Mouse (Mus musculus) gastrocnemius, postnatal 4 days (tissue): ENCODE results near the gene Dact3. TPM values are rescaled to one million over a fixed set of nuclear protein-coding genes. Genes with fewer than 3 reads are reported as not detected.

Source experiments
- DNase-seq, 2 experiments: peaks; one replicate each; pipeline ENCODE4 v3.0.0; 2021 to 2022; ENCODE audit warnings: low spot score in 2 of 2, mixed read lengths in 2 of 2
- total RNA-seq, 2 experiments: library from RNA; stranded (reverse); gene quantifications; 2 replicates each; pipeline ENCODE4 v1.2.3; 2021

Gene Dact3
- total RNA-seq, 2 experiments from 2014 or later = 17.8 to 19.0 TPM

GRCm38 (mm10) chr7:16891641-16892351 is 16.7 kb downstream of the Dact3 start, which contains the start of gene Gng8:
Gng8 (plus strand) TSS chr7:16891786.
- DNase-seq = peak; percentile 80 to 88

- DNase-seq = no peak
Measured at GRCm38 (mm10) chr7:16892352-16892730, 17.2 kb downstream of the Dact3 start.

- no peak for DNase-seq
Measured at GRCm38 (mm10) chr7:16893612-16894011, 18.5 kb downstream of the Dact3 start.

GRCm38 (mm10) chr7:16894279-16894678 is 19.2 kb downstream of the Dact3 start:
- no peak for DNase-seq

- peak; percentile 57 to 83 for DNase-seq
Measured at GRCm38 (mm10) chr7:16895000-16895399, 19.9 kb downstream of the Dact3 start.

GRCm38 (mm10) chr7:16895511-16895910 is 20.4 kb downstream of the Dact3 start:
- no peak for DNase-seq

- DNase-seq = no peak
Measured at GRCm38 (mm10) chr7:16900526-16900925, 25.4 kb downstream of the Dact3 start.

GRCm38 (mm10) chr7:16903439-16903955 is 28.4 kb downstream of the Dact3 start:
- no peak for DNase-seq

GRCm38 (mm10) chr7:16904120-16904675 is 29.1 kb downstream of the Dact3 start:
- no peak for DNase-seq

- DNase-seq = peak in 1 of 2 experiments; percentile 40
Measured at GRCm38 (mm10) chr7:16905491-16906021, 30.4 kb downstream of the Dact3 start.

- DNase-seq = peak in 1 of 2 experiments; percentile 73
Measured at GRCm38 (mm10) chr7:16906281-16906680, 31.2 kb downstream of the Dact3 start, which contains the start of gene Ptgir. Ptgir (plus strand) TSS chr7:16906490.

GRCm38 (mm10) chr7:16906889-16907559 is 31.9 kb downstream of the Dact3 start:
- DNase-seq = no peak

GRCm38 (mm10) chr7:16907842-16908241 is 32.7 kb downstream of the Dact3 start:
- DNase-seq = no peak

- DNase-seq = no peak
Measured at GRCm38 (mm10) chr7:16908367-16908766, 33.2 kb downstream of the Dact3 start.

- no peak for DNase-seq
Measured at GRCm38 (mm10) chr7:16908859-16909258, 33.7 kb downstream of the Dact3 start.

- DNase-seq = peak in 1 of 2 experiments; percentile 17
Measured at GRCm38 (mm10) chr7:16909909-16910308, 34.8 kb downstream of the Dact3 start.

- no peak for DNase-seq
Measured at GRCm38 (mm10) chr7:16911904-16912303, 36.8 kb downstream of the Dact3 start.

- DNase-seq = peak in 1 of 2 experiments; percentile 47
Measured at GRCm38 (mm10) chr7:16912360-16912759, 37.2 kb downstream of the Dact3 start.

- peak in 1 of 2 experiments; percentile 72 for DNase-seq
Measured at GRCm38 (mm10) chr7:16913806-16914452, 38.8 kb downstream of the Dact3 start.

- no peak for DNase-seq
Measured at GRCm38 (mm10) chr7:16914453-16915343, 39.6 kb downstream of the Dact3 start.
